ENCODE assay signal across 22 mouse cellular contexts in genomic region chr12:119998267-119998666, GRCm38 (mm10). TPM values are rescaled to one million over a fixed set of nuclear protein-coding genes. Genes with fewer than 3 reads are reported as not detected.
"Had no signal": no experiment of that assay in that cellular context is flagged by ENCODE, and none has a peak within 500 bp of the region (broad histone marks: within the 10 kb centered on the region; RNA-seq: fewer than 3 reads in every experiment).

No protein-coding gene starts in this region.

- H3K27ac ChIP-seq: lung, embryonic 15.5 days; midbrain, embryonic 10.5 days; midbrain, embryonic 12.5 days; neural tube, embryonic 13.5 days; neural tube, embryonic 15.5 days had no signal

- H3K27me3 ChIP-seq: lung, embryonic 15.5 days; midbrain, embryonic 12.5 days; neural tube, embryonic 13.5 days; neural tube, embryonic 15.5 days had no signal

- H3K4me3 ChIP-seq: lung, embryonic 15.5 days; midbrain, embryonic 10.5 days; midbrain, embryonic 12.5 days; myocyte; neural tube, embryonic 13.5 days; neural tube, embryonic 15.5 days had no signal

- DNase-seq: liver, postnatal 0 days; lung, adult 2 months; lung, postnatal 4 days; midbrain, embryonic 14.5 days; retina, postnatal 1 day; right cerebral cortex, adult 18-20 months; right cerebral cortex, postnatal 25 days; right cerebral cortex, postnatal 4 days; spleen, adult 18-20 months; thymus, adult 2 months; thymus, postnatal 25 days; thymus, postnatal 4 days had no signal

- H3K4me1 ChIP-seq: lung, embryonic 15.5 days; midbrain, embryonic 10.5 days; midbrain, embryonic 12.5 days; neural tube, embryonic 13.5 days; neural tube, embryonic 15.5 days had no signal

- H3K36me3 ChIP-seq: lung, embryonic 15.5 days; midbrain, embryonic 10.5 days; midbrain, embryonic 12.5 days; neural tube, embryonic 13.5 days; neural tube, embryonic 15.5 days had no signal

RNA-seq across cellular contexts. Expression of gene Tmem196, which starts 52.6 kb away (rescaled TPM):
- total RNA-seq: megakaryocyte, adult 5-6 weeks; megakaryocyte-erythroid progenitor cell, adult 5-6 weeks had no signal
- polyA plus RNA-seq: liver, postnatal 0 days; small intestine, adult 2 months; testis, adult 2 months; thymus, adult 2 months had no signal
